Mouse (Mus musculus) embryo, embryonic 9.5 days (tissue): ENCODE measurements around the gene Stk25.
A peak's percentile ranks its signal among the peaks of the same experiment; 100 is the strongest.

Experiments used
- DNase-seq: peaks from one replicate; pipeline ENCODE4 v3.0.0-alpha.2; 2017; ENCODE audit errors: extremely low spot score

The Stk25 gene

GRCm38 (mm10) chr1:93668791-93669548, 10.5 kb upstream of the Stk25 start:
- DNase-seq, result peak; percentile 83

GRCm38 (mm10) chr1:93667760-93668400, 9.4 kb upstream of the Stk25 start:
- DNase-seq, result peak; percentile 44

- DNase-seq, result no peak
These were observed 1.5 kb downstream of the Stk25 start for GRCm38 (mm10) chr1:93657025-93657360.

- no peak for DNase-seq
These were observed 2.0 kb downstream of the Stk25 start for GRCm38 (mm10) chr1:93656325-93657024.

- DNase-seq, result no peak
These were observed 3.7 kb downstream of the Stk25 start for GRCm38 (mm10) chr1:93654798-93655197.

GRCm38 (mm10) chr1:93654275-93654674, 4.2 kb downstream of the Stk25 start:
- DNase-seq, result no peak

GRCm38 (mm10) chr1:93649604-93650172, 8.8 kb downstream of the Stk25 start:
- DNase-seq, result no peak

- DNase-seq, result no peak
These were observed 15.8 kb downstream of the Stk25 start for GRCm38 (mm10) chr1:93642692-93643091.

- no peak for DNase-seq
These were observed 16.5 kb downstream of the Stk25 start for GRCm38 (mm10) chr1:93641978-93642377.

GRCm38 (mm10) chr1:93636211-93636897, 22.1 kb downstream of the Stk25 start:
- DNase-seq, result no peak

GRCm38 (mm10) chr1:93635580-93636192, 22.8 kb downstream of the Stk25 start:
- peak; percentile 97 for DNase-seq

- no peak for DNase-seq
These were observed 23.3 kb downstream of the Stk25 start for GRCm38 (mm10) chr1:93635091-93635579.

- peak; percentile 28 for DNase-seq
These were observed 24.0 kb downstream of the Stk25 start for GRCm38 (mm10) chr1:93634481-93634891.

GRCm38 (mm10) chr1:93632723-93633122, 25.7 kb downstream of the Stk25 start:
- DNase-seq, result no peak

GRCm38 (mm10) chr1:93630796-93631195, 27.7 kb downstream of the Stk25 start:
- no peak for DNase-seq

- no peak for DNase-seq
These were observed 34.0 kb downstream of the Stk25 start for GRCm38 (mm10) chr1:93624502-93624901.

GRCm38 (mm10) chr1:93618948-93619347, 39.5 kb downstream of the Stk25 start:
- DNase-seq, result no peak

- DNase-seq, result peak; percentile 6
These were observed 40.3 kb downstream of the Stk25 start for GRCm38 (mm10) chr1:93618059-93618748.

GRCm38 (mm10) chr1:93609762-93610161, 48.7 kb downstream of the Stk25 start:
- no peak for DNase-seq

GRCm38 (mm10) chr1:93608696-93609245, 49.7 kb downstream of the Stk25 start:
- no peak for DNase-seq
